Mouse (Mus musculus): ENCODE data around the gene Gm49333. TPM values are rescaled to one million over a fixed set of nuclear protein-coding genes. Genes with fewer than 3 reads are reported as not detected.
A peak's percentile ranks its signal among the peaks of the same experiment; 100 is the strongest.

The Gm49333 gene
- polyA plus RNA-seq (2012; rRNA removed): not detected in 2 replicates

DNA sequence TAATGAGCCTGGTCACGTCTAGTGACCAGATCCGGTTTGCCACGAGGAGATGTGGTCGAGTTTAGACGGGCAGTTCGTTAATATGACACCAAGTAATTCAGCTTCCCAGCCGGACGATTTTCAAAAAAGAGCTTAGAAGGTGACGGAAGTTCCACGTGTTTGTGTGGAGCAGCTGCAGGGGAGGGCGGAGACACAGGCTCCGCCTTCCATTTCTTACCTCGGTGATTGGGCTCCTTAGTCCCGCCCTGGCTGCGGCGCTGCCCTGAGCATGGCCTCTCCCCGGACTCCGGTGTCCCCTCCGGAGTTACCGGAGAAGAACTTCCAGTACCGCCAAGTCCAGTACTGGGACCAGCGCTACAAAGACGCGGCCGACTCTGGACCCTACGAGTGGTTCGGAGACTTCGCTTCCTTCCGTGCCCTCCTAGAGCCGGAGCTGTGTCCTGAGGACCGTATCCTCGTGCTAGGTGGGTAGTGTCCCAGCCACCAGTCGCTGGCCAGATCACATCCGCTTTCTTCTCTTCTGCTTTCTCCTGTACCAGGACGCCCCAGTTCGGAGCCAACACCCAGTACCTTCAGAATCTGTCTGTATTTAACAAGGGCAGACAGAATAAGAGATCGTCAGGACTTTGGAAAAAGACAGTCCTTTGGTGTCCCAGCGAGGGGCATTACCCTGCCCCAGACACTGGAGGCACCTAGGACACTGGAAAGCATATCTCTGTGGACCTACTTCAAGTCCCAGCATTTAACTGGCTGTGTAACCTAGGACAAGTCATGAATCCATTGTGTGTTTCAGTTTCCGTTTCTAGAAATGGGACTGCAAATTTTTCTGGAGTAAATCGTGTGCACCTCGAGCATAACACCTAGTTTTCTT lies at the start of gene Gm49333, which contains the start of the genes Eef1akmt4 and Alg3:
Gene Gm49333, plus strand, starts transcription at position 254 of the 871 bp plus-strand sequence.
Gene Eef1akmt4, plus strand, starts transcription at position 237 of the 871 bp plus-strand sequence.
Gene Alg3, minus strand, starts transcription at position 379 of the 871 bp plus-strand sequence.
- H3K4me1 ChIP-seq (ENCODE audit: control insufficient read depth, insufficient read depth, low read length): no peaks in the 10 kb centered on the region
- DNase-seq: peak; percentile 79 to 84
- peak within 1 kb of the TSS; percentile 96 for H3K4me3 ChIP-seq (replicated peaks; ENCODE audit: insufficient read depth, low read depth, low read length)
- no peak for TF ChIP-seq CTCF (IDR thresholded peaks at IDR 0.05; ENCODE audit: borderline replicate concordance, insufficient read depth, low read depth, low read length)
- TF ChIP-seq POLR2A (IDR thresholded peaks at IDR 0.05; ENCODE audit: borderline replicate concordance, insufficient read depth, low read length): 0 out of 2 replicates have a peak, but pooled peaks have one; percentile 9
- no peaks in the 10 kb centered on the region for H3K27me3 ChIP-seq (ENCODE audit: control insufficient read depth, insufficient read depth, low read length)
- H3K27ac ChIP-seq (ENCODE audit: insufficient read depth, low read length): peak within 1 kb of the TSS; percentile 55
- WGBS: 1% methylated on average over 41 of the region's 41 CpGs

DNA sequence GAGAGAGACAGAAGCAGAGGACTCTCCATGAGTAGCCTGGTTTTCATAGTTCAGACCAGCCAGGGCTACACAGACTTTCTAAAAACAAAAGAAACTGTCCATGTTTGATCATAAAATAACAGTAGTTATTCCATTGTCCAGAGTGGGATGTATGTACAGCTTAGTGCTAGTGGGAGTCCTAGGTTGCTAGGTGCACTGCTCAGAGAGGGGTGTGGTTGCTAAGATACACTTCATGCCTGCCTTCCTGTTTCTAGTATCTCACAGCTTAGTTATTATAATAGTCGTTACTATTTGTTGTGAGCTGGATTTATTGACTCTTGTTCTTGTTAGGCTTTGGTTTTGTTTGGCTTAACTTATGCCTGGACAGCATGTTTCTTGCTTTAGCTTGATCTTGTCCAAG lies 46.3 kb upstream of the Gm49333 start:
- Histone ChIP-seq H3K4me3 (replicated peaks; ENCODE audit: insufficient read depth, low read depth, low read length) (no peak overlapping the region), H3K27ac (ENCODE audit: insufficient read depth, low read length) (no peak overlapping the region), H3K27me3 (ENCODE audit: control insufficient read depth, insufficient read depth, low read length) (no peaks in the 10 kb centered on the region), H3K4me1 (ENCODE audit: control insufficient read depth, insufficient read depth, low read length) (no peaks in the 10 kb centered on the region; the same call in 1 of the 2 replicates)
- no peak for DNase-seq
- TF ChIP-seq CTCF (IDR thresholded peaks at IDR 0.05; ENCODE audit: borderline replicate concordance, insufficient read depth, low read depth, low read length) (no peak), POLR2A (IDR thresholded peaks at IDR 0.05; ENCODE audit: borderline replicate concordance, insufficient read depth, low read length) (no peak)
- WGBS: 0% methylated on average over 1 of the region's 1 CpGs

DNA sequence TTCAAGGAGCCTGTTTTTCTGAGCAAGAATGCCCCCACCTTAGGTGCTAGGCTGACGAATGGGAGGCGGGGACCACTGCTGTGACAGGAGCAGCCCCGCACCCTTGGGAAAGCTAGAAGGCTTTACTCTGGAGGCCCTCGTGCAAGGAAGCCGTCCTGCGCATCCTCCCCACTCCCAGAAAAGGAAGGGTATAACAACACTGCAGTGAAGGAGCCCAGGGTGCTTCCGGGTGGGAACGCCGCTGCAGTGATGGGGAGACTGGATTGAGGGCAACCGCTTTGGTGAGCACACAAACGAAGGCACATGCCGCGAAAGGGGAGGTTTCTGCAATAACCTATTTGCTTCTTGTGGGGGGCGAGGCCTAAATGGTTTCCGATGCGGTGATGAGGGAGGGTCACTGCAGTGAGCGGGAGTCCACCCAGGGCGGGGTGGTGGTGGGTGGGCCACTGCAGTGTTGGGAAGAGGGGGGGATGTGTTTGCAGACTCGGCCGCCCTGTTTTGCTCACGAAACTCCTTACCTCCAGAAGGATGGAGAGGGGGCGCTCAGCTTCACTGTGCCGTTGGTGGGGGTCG lies 22.0 kb upstream of the Gm49333 start, which contains the start of gene Vwa5b2:
Gene Vwa5b2, plus strand, starts transcription at position 106 of the 573 bp plus-strand sequence.
- H3K27ac ChIP-seq (ENCODE audit: insufficient read depth, low read length): no peak within 1 kb of the TSS
- TF ChIP-seq CTCF (IDR thresholded peaks at IDR 0.05; ENCODE audit: borderline replicate concordance, insufficient read depth, low read depth, low read length): no peak
- no peak for TF ChIP-seq POLR2A (IDR thresholded peaks at IDR 0.05; ENCODE audit: borderline replicate concordance, insufficient read depth, low read length)
- no peaks in the 10 kb centered on the region for H3K4me1 ChIP-seq (ENCODE audit: control insufficient read depth, insufficient read depth, low read length)
- under 1% methylated on average over 24 of the region's 24 CpGs for WGBS
- peak within 1 kb of the TSS; percentile 73 for H3K4me3 ChIP-seq (replicated peaks; ENCODE audit: insufficient read depth, low read depth, low read length)
- no peaks in the 10 kb centered on the region for H3K27me3 ChIP-seq (ENCODE audit: control insufficient read depth, insufficient read depth, low read length)
- DNase-seq: peak in 1 of 2 experiments; percentile 19

DNA sequence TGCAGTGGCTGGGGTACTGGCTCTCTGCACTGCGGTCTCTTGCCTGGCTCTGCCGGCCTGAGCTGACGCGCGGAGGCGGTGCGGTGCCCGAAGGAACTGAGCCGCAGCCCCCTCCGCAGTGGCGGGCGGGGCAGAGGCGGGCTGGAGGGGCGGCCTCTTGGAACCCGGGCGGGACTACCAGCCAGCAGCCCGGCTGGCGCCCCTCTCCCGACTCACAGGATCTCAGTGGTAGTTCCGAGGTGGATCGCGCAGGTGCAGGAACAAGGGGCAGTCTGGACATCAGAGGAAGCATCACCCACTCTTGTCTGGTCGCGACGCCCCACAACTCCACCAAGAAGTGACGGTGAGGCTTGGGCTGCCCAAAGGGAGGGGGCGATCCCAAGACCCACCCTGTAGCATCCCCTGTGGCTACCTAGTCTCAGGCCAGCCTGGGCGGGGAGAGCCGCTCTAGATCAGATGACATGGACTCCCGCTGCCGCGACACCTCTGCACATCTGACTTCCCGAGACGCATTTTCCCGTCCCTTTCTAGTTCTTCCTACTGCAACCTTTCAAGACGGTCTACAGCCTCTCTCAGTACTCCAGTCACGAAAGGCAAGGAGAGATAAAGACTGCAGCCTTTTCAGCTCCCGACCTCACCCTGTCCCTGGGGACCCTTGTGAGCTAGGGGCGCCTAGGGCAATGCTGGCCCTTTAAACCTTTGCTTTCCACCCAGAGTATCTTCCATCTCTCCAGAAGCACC lies 21.3 kb upstream of the Gm49333 start:
- H3K27ac ChIP-seq (ENCODE audit: insufficient read depth, low read length): no peak overlapping the region
- WGBS: 2% methylated on average over 39 of the region's 39 CpGs
- H3K27me3 ChIP-seq (ENCODE audit: control insufficient read depth, insufficient read depth, low read length): no peaks in the 10 kb centered on the region
- DNase-seq: peak; percentile 60 to 64
- no peaks in the 10 kb centered on the region for H3K4me1 ChIP-seq (ENCODE audit: control insufficient read depth, insufficient read depth, low read length)
- peak overlapping the region; percentile 73 for H3K4me3 ChIP-seq (replicated peaks; ENCODE audit: insufficient read depth, low read depth, low read length)
- TF ChIP-seq POLR2A (IDR thresholded peaks at IDR 0.05; ENCODE audit: borderline replicate concordance, insufficient read depth, low read length) (0 out of 2 replicates have a peak, but pooled peaks have one; percentile 38), CTCF (IDR thresholded peaks at IDR 0.05; ENCODE audit: borderline replicate concordance, insufficient read depth, low read depth, low read length) (no peak)

DNA sequence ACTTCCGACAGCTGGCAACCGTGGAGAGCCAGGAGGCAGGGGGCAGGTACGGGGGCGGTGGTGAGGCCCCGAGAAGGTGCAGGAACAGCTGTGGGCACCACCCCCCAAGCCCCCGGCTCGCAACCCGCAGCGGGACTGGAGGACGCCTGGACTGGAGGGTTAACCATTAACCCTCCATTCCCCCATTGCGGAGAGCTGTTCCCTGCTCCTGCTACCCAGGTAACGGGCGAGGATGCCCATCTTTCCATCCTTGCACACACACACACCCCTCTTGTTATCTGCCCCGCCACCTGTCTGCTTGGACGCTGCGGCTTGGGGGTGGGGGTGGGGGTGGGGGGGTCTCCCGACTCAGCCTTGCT lies 20.8 kb upstream of the Gm49333 start:
- TF ChIP-seq CTCF (IDR thresholded peaks at IDR 0.05; ENCODE audit: borderline replicate concordance, insufficient read depth, low read depth, low read length) (no peak), POLR2A (IDR thresholded peaks at IDR 0.05; ENCODE audit: borderline replicate concordance, insufficient read depth, low read length) (no peak)
- no peak for DNase-seq
- H3K4me3 ChIP-seq (replicated peaks; ENCODE audit: insufficient read depth, low read depth, low read length): peak overlapping the region; percentile 73
- H3K27me3 ChIP-seq (ENCODE audit: control insufficient read depth, insufficient read depth, low read length): no peaks in the 10 kb centered on the region
- WGBS: 3% methylated on average over 17 of the region's 17 CpGs
- no peaks in the 10 kb centered on the region for H3K4me1 ChIP-seq (ENCODE audit: control insufficient read depth, insufficient read depth, low read length)
- no peak overlapping the region for H3K27ac ChIP-seq (ENCODE audit: insufficient read depth, low read length)

DNA sequence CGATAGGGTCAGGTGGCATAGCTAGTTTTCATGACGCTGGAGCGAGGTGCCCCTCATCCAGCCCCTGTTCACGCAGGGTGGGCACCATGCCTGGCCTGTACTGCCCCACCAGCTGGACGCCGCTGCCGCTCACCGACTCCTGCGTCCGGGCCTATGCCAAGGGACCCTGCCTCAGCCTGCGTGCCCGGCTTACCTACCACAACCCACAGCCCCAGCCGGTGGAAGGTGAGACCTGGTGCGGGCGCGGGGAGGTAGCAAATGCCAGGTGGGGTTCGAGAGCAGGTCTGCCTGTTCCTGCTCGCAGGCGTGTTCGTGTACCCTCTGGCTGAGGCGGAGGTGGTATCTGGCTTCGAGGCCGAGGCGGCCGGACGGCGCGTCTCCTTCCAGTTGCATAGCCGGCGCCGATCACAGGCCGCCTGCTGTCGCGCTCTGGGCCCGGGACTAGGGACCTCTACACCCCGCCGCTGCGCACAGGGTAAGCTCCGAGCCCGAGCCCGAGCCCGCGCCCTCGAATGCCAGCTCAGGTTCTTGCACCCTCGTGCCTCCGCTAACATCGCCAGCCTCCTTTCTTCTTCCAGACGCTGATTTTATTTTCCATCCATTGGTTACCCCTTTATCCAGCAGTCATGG lies 20.2 kb upstream of the Gm49333 start:
- H3K4me3 ChIP-seq (replicated peaks; ENCODE audit: insufficient read depth, low read depth, low read length): no peak overlapping the region
- no peak for DNase-seq
- WGBS: 11% methylated on average over 48 of the region's 48 CpGs
- H3K27ac ChIP-seq (ENCODE audit: insufficient read depth, low read length): no peak overlapping the region
- H3K4me1 ChIP-seq (ENCODE audit: control insufficient read depth, insufficient read depth, low read length): no peaks in the 10 kb centered on the region
- TF ChIP-seq CTCF (IDR thresholded peaks at IDR 0.05; ENCODE audit: borderline replicate concordance, insufficient read depth, low read depth, low read length) (no peak), POLR2A (IDR thresholded peaks at IDR 0.05; ENCODE audit: borderline replicate concordance, insufficient read depth, low read length) (no peak)
- H3K27me3 ChIP-seq (ENCODE audit: control insufficient read depth, insufficient read depth, low read length): no peaks in the 10 kb centered on the region
